Mouse (Mus musculus) MEL (cell line): ENCODE results near the gene Lrfn4. TPM values are rescaled to one million over a fixed set of nuclear protein-coding genes. Genes with fewer than 3 reads are reported as not detected.

ENCODE experiments used
- DNase-seq: peaks from one replicate; pipeline ENCODE4 v3.0.0; 2011; ENCODE audit warnings: low read depth, low spot score
- H3K27ac ChIP-seq: 2 replicates; pipeline ENCODE4 v1.5.1; 2012; ENCODE audit warnings: low read depth, mild to moderate bottlenecking, control low read depth, low read length, moderate library complexity; ENCODE audit not compliant: control insufficient read depth
- H3K27me3 ChIP-seq, 2 experiments: fragments of 150-350 bp in 1 of 2; sonication (generic) in 1 of 2; 2 replicates each; pipeline ENCODE4 v1.6.1; 2012; ENCODE audit warnings: low read length in 2 of 2, mild to moderate bottlenecking in 2 of 2, improper control_type of control experiment in 1 of 2, moderate library complexity in 1 of 2; ENCODE audit not compliant: insufficient read depth in 2 of 2, control insufficient read depth in 1 of 2
- H3K36me3 ChIP-seq, 2 experiments: 2 replicates each; pipeline ENCODE4 v1.6.1; 2012 to 2014; ENCODE audit warnings: low read length in 2 of 2, improper control_type of control experiment in 1 of 2, inconsistent platforms in 1 of 2, mild to moderate bottlenecking in 1 of 2; ENCODE audit not compliant: insufficient read depth in 2 of 2, control insufficient read depth in 1 of 2
- H3K4me1 ChIP-seq, 2 experiments: fragments of 150-350 bp in 1 of 2; sonication (generic) in 1 of 2; 2 replicates each; pipeline ENCODE4 v1.6.1; 2012; ENCODE audit warnings: low read length in 2 of 2, improper control_type of control experiment in 1 of 2, mild to moderate bottlenecking in 1 of 2; ENCODE audit not compliant: insufficient read depth in 2 of 2, control insufficient read depth in 1 of 2
- H3K4me3 ChIP-seq, 2 experiments: fragments of 150-350 bp in 1 of 2; sonication (generic) in 1 of 2; 2 replicates each; pipeline ENCODE4 v1.5.1; 2012; ENCODE audit warnings: low read depth in 2 of 2, low read length in 2 of 2, mild to moderate bottlenecking in 2 of 2, moderate library complexity in 2 of 2, control low read depth in 1 of 2, improper control_type of control experiment in 1 of 2; ENCODE audit not compliant: control insufficient read depth in 1 of 2, insufficient read depth in 1 of 2
- H3K79me2 ChIP-seq: 2 replicates; pipeline ENCODE4 v1.6.1; 2012; ENCODE audit warnings: mild to moderate bottlenecking, low read length, moderate library complexity; ENCODE audit not compliant: control insufficient read depth, poor library complexity, insufficient read depth
- H3K9ac ChIP-seq: 2 replicates; pipeline ENCODE4 v1.6.1; 2012; ENCODE audit warnings: low read depth, mild to moderate bottlenecking, control low read depth, low read length, moderate library complexity; ENCODE audit not compliant: control insufficient read depth, poor library complexity, severe bottlenecking
- H3K9me3 ChIP-seq: fragments of 150-350 bp; sonication (generic); replicated peaks from 2 replicates; pipeline ENCODE4 v1.6.1; 2012; ENCODE audit warnings: mild to moderate bottlenecking, low read length, improper control_type of control experiment, moderate library complexity; ENCODE audit not compliant: insufficient read depth
- BHLHE40 ChIP-seq: IDR thresholded peaks from 2 replicates; pipeline ENCODE4 v1.6.1; 2012; ENCODE audit warnings: low read depth, mild to moderate bottlenecking, inconsistent platforms, low read length, improper control_type of control experiment, borderline replicate concordance
- CHD2 ChIP-seq: IDR thresholded peaks from 2 replicates; pipeline ENCODE4 v1.6.1; 2011; ENCODE audit warnings: low read length, improper control_type of control experiment
- E2F4 ChIP-seq: IDR thresholded peaks from 2 replicates; pipeline ENCODE4 v1.6.1; 2011; ENCODE audit warnings: low read depth, low read length, improper control_type of control experiment, borderline replicate concordance
- ELF1 ChIP-seq: IDR thresholded peaks from 2 replicates; pipeline ENCODE4 v1.6.1; 2014; ENCODE audit warnings: low read depth, mild to moderate bottlenecking, inconsistent platforms, low read length, improper control_type of control experiment, moderate library complexity
- EP300 ChIP-seq, 2 experiments: IDR thresholded peaks; 2 replicates each; pipeline ENCODE4 v1.6.1; 2011; ENCODE audit warnings: improper control_type of control experiment in 2 of 2, low read length in 2 of 2, low read depth in 1 of 2, mild to moderate bottlenecking in 1 of 2
- GATA1 ChIP-seq: IDR thresholded peaks from 2 replicates; pipeline ENCODE4 v1.6.1; 2011; ENCODE audit warnings: low read depth, low read length, improper control_type of control experiment
- HCFC1 ChIP-seq: IDR thresholded peaks from 2 replicates; pipeline ENCODE4 v1.6.1; 2012; ENCODE audit warnings: low read depth, mild to moderate bottlenecking, inconsistent platforms, low read length, improper control_type of control experiment, moderate library complexity
- MAFK ChIP-seq: IDR thresholded peaks from 2 replicates; pipeline ENCODE4 v1.6.1; 2011; ENCODE audit warnings: low read depth, mild to moderate bottlenecking, low read length, improper control_type of control experiment, borderline replicate concordance
- MXI1 ChIP-seq: IDR thresholded peaks from 2 replicates; pipeline ENCODE4 v1.6.1; 2011; ENCODE audit warnings: mild to moderate bottlenecking, low read depth, low read length, improper control_type of control experiment
- MYB ChIP-seq: IDR thresholded peaks from 2 replicates; pipeline ENCODE4 v1.6.1; 2011; ENCODE audit warnings: mild to moderate bottlenecking, low read depth, low read length, improper control_type of control experiment
- NRF1 ChIP-seq: IDR thresholded peaks from 2 replicates; pipeline ENCODE4 v1.6.1; 2014; ENCODE audit warnings: low read depth, mild to moderate bottlenecking, inconsistent platforms, low read length, improper control_type of control experiment, moderate library complexity; ENCODE audit not compliant: poor library complexity, insufficient read depth, severe bottlenecking
- POLR2AphosphoS5 ChIP-seq: IDR thresholded peaks from 2 replicates; pipeline ENCODE4 v1.6.1; 2012; ENCODE audit warnings: low read depth, borderline replicate concordance, mild to moderate bottlenecking, inconsistent platforms, low read length, moderate library complexity, mixed read lengths
- SMC3 ChIP-seq: IDR thresholded peaks from 2 replicates; pipeline ENCODE4 v1.6.1; 2011; ENCODE audit warnings: low read depth, low read length, improper control_type of control experiment
- TAL1 ChIP-seq: IDR thresholded peaks from 2 replicates; pipeline ENCODE4 v1.6.1; 2012; ENCODE audit warnings: mild to moderate bottlenecking, inconsistent platforms, low read length, moderate library complexity, mixed read lengths
- TBP ChIP-seq: IDR thresholded peaks from 2 replicates; pipeline ENCODE4 v1.8.0; 2011; ENCODE audit warnings: low read depth, low read length, improper control_type of control experiment
- UBTF ChIP-seq: IDR thresholded peaks from 2 replicates; pipeline ENCODE4 v1.6.1; 2012; ENCODE audit warnings: low read depth, mild to moderate bottlenecking, inconsistent platforms, low read length, improper control_type of control experiment, moderate library complexity, borderline replicate concordance; ENCODE audit not compliant: insufficient read depth
- USF1 ChIP-seq: IDR thresholded peaks from 2 replicates; pipeline ENCODE4 v1.6.1; 2014; ENCODE audit warnings: low read depth, mild to moderate bottlenecking, inconsistent platforms, low read length, improper control_type of control experiment, moderate library complexity
- ZC3H11A ChIP-seq: IDR thresholded peaks from 2 replicates; pipeline ENCODE4 v1.6.1; 2012; ENCODE audit warnings: low read depth, mild to moderate bottlenecking, inconsistent platforms, low read length, improper control_type of control experiment
- ZMIZ1 ChIP-seq: IDR thresholded peaks from 2 replicates; pipeline ENCODE4 v1.6.1; 2012; ENCODE audit warnings: low read depth, mild to moderate bottlenecking, inconsistent platforms, low read length, improper control_type of control experiment, moderate library complexity
- ZNF384 ChIP-seq: IDR thresholded peaks from 2 replicates; pipeline ENCODE4 v1.6.1; 2012; ENCODE audit warnings: low read depth, mild to moderate bottlenecking, inconsistent platforms, low read length, improper control_type of control experiment
- polyA plus RNA-seq, 2 experiments: library from polyadenylated mRNA; stranded (reverse) in 1 of 2; unstranded in 1 of 2; fragments of >175 nt in 1 of 2; fragments of >200 nt in 1 of 2; gene quantifications; 2 replicates each; pipeline versions ENCODE4 v1.2.1 to v1.2.4; 2012; ENCODE audit warnings: low replicate concordance in 2 of 2, low read depth in 1 of 2; ENCODE audit not compliant: insufficient read length in 2 of 2, insufficient read depth in 1 of 2, missing spikeins in 1 of 2
- total RNA-seq: library from RNA; depleted of rRNA; stranded (reverse); fragments of 300-350 nt; gene quantifications from 2 replicates; pipeline ENCODE4 v1.2.3, GENCODE M21; 2012

Gene Lrfn4
- total and polyA plus RNA-seq, 3 experiments, result 14.0 to 17.5 TPM; not detected in 1

GRCm38 (mm10) chr19:4612181-4612961 is 3.1 kb downstream of the Lrfn4 start:
- H3K4me3 ChIP-seq, result no peak overlapping the region
- TF ChIP-seq HCFC1, result no peak
- TF ChIP-seq E2F4, result no peak
- TF ChIP-seq UBTF, result no peak
- TF ChIP-seq TBP, result no peak
- no peak for TF ChIP-seq MAFK
- no peak for TF ChIP-seq MXI1
- TF ChIP-seq USF1, result no peak
- no peak for DNase-seq
- peaks cover 0 to 10% of the 10 kb centered on the region in 2 experiments; a peak in 2 of 4 replicates for H3K4me1 ChIP-seq
- peaks cover 2% of the 10 kb centered on the region; the same call in 1 of the 2 replicates for H3K79me2 ChIP-seq
- no peaks in the 10 kb centered on the region for H3K27me3 ChIP-seq
- H3K9ac ChIP-seq, result no peak overlapping the region
- H3K27ac ChIP-seq, result no peak overlapping the region
- H3K36me3 ChIP-seq, result peaks cover 0 to 6% of the 10 kb centered on the region in 2 experiments; a peak in 2 of 4 replicates
- H3K9me3 ChIP-seq, result no peaks in the 10 kb centered on the region

GRCm38 (mm10) chr19:4610109-4610508 is 5.4 kb downstream of the Lrfn4 start:
- no peaks in the 10 kb centered on the region for H3K9me3 ChIP-seq
- H3K79me2 ChIP-seq, result peaks cover 1% of the 10 kb centered on the region; the same call in 1 of the 2 replicates
- TF ChIP-seq ZMIZ1, result no peak
- TF ChIP-seq MYB, result no peak
- TF ChIP-seq HCFC1, result no peak
- no peak for TF ChIP-seq TBP
- TF ChIP-seq ELF1, result no peak
- no peak for TF ChIP-seq EP300 (IDR thresholded peaks at IDR 0.05; ENCODE audit: low read depth in 1 of 2, low read length in 2 of 2)
- TF ChIP-seq BHLHE40, result no peak
- TF ChIP-seq MAFK, result no peak
- TF ChIP-seq ZC3H11A, result no peak
- no peak for TF ChIP-seq UBTF
- no peak for TF ChIP-seq ZNF384
- no peak for TF ChIP-seq MXI1
- no peak for TF ChIP-seq CHD2
- no peak for TF ChIP-seq NRF1
- TF ChIP-seq TAL1, result no peak
- TF ChIP-seq GATA1, result no peak
- no peak for TF ChIP-seq POLR2AphosphoS5
- TF ChIP-seq SMC3, result no peak
- no peaks in the 10 kb centered on the region for H3K4me1 ChIP-seq
- DNase-seq, result no peak
- H3K27ac ChIP-seq, result no peak overlapping the region
- no peaks in the 10 kb centered on the region for H3K36me3 ChIP-seq
- H3K9ac ChIP-seq, result no peak overlapping the region
- H3K27me3 ChIP-seq, result no peaks in the 10 kb centered on the region
- H3K4me3 ChIP-seq, result no peak overlapping the region
